Mouse (Mus musculus): ENCODE results near the gene C87977.
"Not testable (repeated sequence)": the region's sequence is repeated elsewhere in the genome, so short reads cannot be mapped to it uniquely, and the experiment has no call there.

The C87977 gene

GRCm38 (mm10) chr4:144213218-144213617, at the start of gene C87977:
Gene C87977 (minus strand): TSS chr4:144213318.
- DNase-seq (ENCODE audit: low spot score), result not testable (repeated sequence)

GRCm38 (mm10) chr4:144254768-144255167, 41.6 kb upstream of the C87977 start:
- DNase-seq (ENCODE audit: low spot score), result not testable (repeated sequence)

- DNase-seq (ENCODE audit: low spot score), result no peak
Measured at GRCm38 (mm10) chr4:144190419-144190818, 22.7 kb downstream of the C87977 start, which contains the start of gene Oog2. Gene Oog2 (plus strand): TSS chr4:144190719.

- DNase-seq (ENCODE audit: low spot score), result no peak
Measured at GRCm38 (mm10) chr4:144162563-144162962, 50.6 kb downstream of the C87977 start, which contains the start of gene Oog3. Gene Oog3 (minus strand): TSS chr4:144162663.
